Mouse (Mus musculus) spleen, embryonic (tissue): ENCODE results near the gene Blnk.

ENCODE experiments used
- CTCF ChIA-PET: fragments of 350-600 bp; sonication (Branson Sonifier 250); formaldehyde crosslinking; loops from one replicate; lab custom pipeline; 2022; lab: Charles Lee

Gene Blnk

GRCm38 (mm10) chr19:40994057-40994585 is at the start of gene Blnk:
Gene Blnk (minus strand): TSS chr19:40994535.
- CTCF ChIA-PET = no interaction called here

- CTCF ChIA-PET = no interaction called here
Observed at GRCm38 (mm10) chr19:41039110-41039509, 44.8 kb upstream of the Blnk start.

- CTCF ChIA-PET = no interaction called here
Observed at GRCm38 (mm10) chr19:41035809-41036551, 41.6 kb upstream of the Blnk start.

GRCm38 (mm10) chr19:41031869-41032268 is 37.5 kb upstream of the Blnk start:
- CTCF ChIA-PET = no interaction called here

GRCm38 (mm10) chr19:41031009-41031408 is 36.7 kb upstream of the Blnk start:
- CTCF ChIA-PET = no interaction called here

- CTCF ChIA-PET = no interaction called here
Observed at GRCm38 (mm10) chr19:41030161-41030560, 35.8 kb upstream of the Blnk start.

GRCm38 (mm10) chr19:41029219-41029618 is 34.9 kb upstream of the Blnk start, which contains the start of gene Dntt:
Gene Dntt (plus strand): TSS chr19:41029275.
- CTCF ChIA-PET = no interaction called here

GRCm38 (mm10) chr19:41027601-41028000 is 33.3 kb upstream of the Blnk start:
- CTCF ChIA-PET = no interaction called here

GRCm38 (mm10) chr19:41027024-41027423 is 32.7 kb upstream of the Blnk start:
- CTCF ChIA-PET = no interaction called here

- CTCF ChIA-PET = no interaction called here
Observed at GRCm38 (mm10) chr19:41026551-41026950, 32.2 kb upstream of the Blnk start.

GRCm38 (mm10) chr19:41022244-41022643 is 27.9 kb upstream of the Blnk start:
- CTCF ChIA-PET = no interaction called here

GRCm38 (mm10) chr19:41020537-41020936 is 26.2 kb upstream of the Blnk start:
- CTCF ChIA-PET = no interaction called here

- CTCF ChIA-PET = interaction anchor here (0.7 to 0.9 kb wide), 2 partner anchors 46 to 81 kb away, joined by 3 to 4 read pairs; no protein-coding TSS in a partner anchor
Observed at GRCm38 (mm10) chr19:41019164-41019675, 24.9 kb upstream of the Blnk start.

- CTCF ChIA-PET = interaction anchor here (0.5 to 1.6 kb wide), 5 partner anchors 16 to 107 kb away, joined by 3 to 9 read pairs (median 6); no protein-coding TSS in a partner anchor
Observed at GRCm38 (mm10) chr19:41015951-41016716, 21.8 kb upstream of the Blnk start.

- CTCF ChIA-PET = interaction anchor here (0.7 to 1.1 kb wide), 4 partner anchors 15 to 222 kb away, joined by 3 to 7 read pairs (median 4); no protein-coding TSS in a partner anchor
Observed at GRCm38 (mm10) chr19:41014003-41014402, 19.7 kb upstream of the Blnk start.

- CTCF ChIA-PET = interaction anchor here (0.6 to 1.1 kb wide), 7 partner anchors 14 to 235 kb away, joined by 3 to 7 read pairs (median 3); no protein-coding TSS in a partner anchor
Observed at GRCm38 (mm10) chr19:41013591-41013990, 19.3 kb upstream of the Blnk start.

- CTCF ChIA-PET = interaction anchor here (0.5 to 1.0 kb wide), 4 partner anchors 12 to 897 kb away, joined by 3 to 6 read pairs (median 6); no protein-coding TSS in a partner anchor
Observed at GRCm38 (mm10) chr19:41011676-41012075, 17.3 kb upstream of the Blnk start.

- CTCF ChIA-PET = interaction anchor here (0.6 kb wide), 2 partner anchors 49 to 80 kb away, joined by 3 read pairs; no protein-coding TSS in a partner anchor
Observed at GRCm38 (mm10) chr19:41008674-41009395, 14.5 kb upstream of the Blnk start.

GRCm38 (mm10) chr19:41007733-41008132 is 13.4 kb upstream of the Blnk start:
- CTCF ChIA-PET = interaction anchor here (0.6 kb wide), 1 partner anchor 21 kb away, joined by 12 read pairs; no protein-coding TSS in a partner anchor

- CTCF ChIA-PET = interaction anchor here (0.6 kb wide), 1 partner anchor 21 kb away, joined by 12 read pairs; no protein-coding TSS in a partner anchor
Observed at GRCm38 (mm10) chr19:41007326-41007725, 13.0 kb upstream of the Blnk start.

- CTCF ChIA-PET = interaction anchor here (0.6 to 0.7 kb wide), 2 partner anchors 31 to 54 kb away, joined by 3 to 4 read pairs; no protein-coding TSS in a partner anchor
Observed at GRCm38 (mm10) chr19:41006621-41007020, 12.3 kb upstream of the Blnk start.
